Mouse (Mus musculus): ENCODE measurements around the gene Crygd. TPM values are rescaled to one million over a fixed set of nuclear protein-coding genes. Genes with fewer than 3 reads are reported as not detected.
A peak's percentile ranks its signal among the peaks of the same experiment; 100 is the strongest.
"Not testable (repeated sequence)": the region's sequence is repeated elsewhere in the genome, so short reads cannot be mapped to it uniquely, and the experiment has no call there.

Gene Crygd
- total RNA-seq, 2 experiments from 2014 or later, result not detected

DNA sequence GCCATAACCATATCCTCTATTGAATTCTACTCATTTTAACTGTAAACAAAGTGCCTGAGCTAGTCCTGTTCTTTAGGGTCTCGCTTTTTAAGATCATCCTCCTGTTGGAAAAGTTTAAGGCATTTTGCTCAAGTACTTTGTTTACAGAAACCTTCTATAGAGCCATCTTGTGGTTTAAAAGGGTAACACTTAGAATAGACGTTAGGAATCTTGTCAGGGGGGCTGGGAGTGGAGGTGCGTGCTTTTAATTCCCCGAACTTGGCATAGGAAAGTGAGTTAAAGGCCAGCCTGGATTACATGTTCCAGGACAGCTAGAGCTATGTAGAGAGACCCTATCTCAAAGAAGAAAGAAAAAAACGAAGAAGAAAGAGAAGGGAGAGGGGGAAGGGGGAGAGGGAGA, 12.4 kb upstream of the Crygd start:
- H3K4me3 ChIP-seq, result no peak overlapping the region
- H3K27ac ChIP-seq, result no peak overlapping the region
- intact Hi-C loops (cut with DNase I), result loop anchor here (2.0 kb wide), 1 partner anchor 29 kb away; no protein-coding TSS in a partner anchor
- peak; percentile 49 for TF ChIP-seq CTCF (IDR thresholded peaks at IDR 0.05)
- no peak for DNase-seq

- intact Hi-C loops (cut with DNase I), result no loop called here
- no peak within 1 kb of the TSS for H3K4me3 ChIP-seq
- TF ChIP-seq CTCF (IDR thresholded peaks at IDR 0.05), result no peak
- H3K27ac ChIP-seq, result no peak within 1 kb of the TSS
- no peak for DNase-seq
Measured at GRCm38 (mm10) chr1:65073589-65073988, 10.3 kb upstream of the Crygd start, which contains the start of gene Crygc. TSS of gene Crygc (minus strand) at chr1:65073689.

DNA sequence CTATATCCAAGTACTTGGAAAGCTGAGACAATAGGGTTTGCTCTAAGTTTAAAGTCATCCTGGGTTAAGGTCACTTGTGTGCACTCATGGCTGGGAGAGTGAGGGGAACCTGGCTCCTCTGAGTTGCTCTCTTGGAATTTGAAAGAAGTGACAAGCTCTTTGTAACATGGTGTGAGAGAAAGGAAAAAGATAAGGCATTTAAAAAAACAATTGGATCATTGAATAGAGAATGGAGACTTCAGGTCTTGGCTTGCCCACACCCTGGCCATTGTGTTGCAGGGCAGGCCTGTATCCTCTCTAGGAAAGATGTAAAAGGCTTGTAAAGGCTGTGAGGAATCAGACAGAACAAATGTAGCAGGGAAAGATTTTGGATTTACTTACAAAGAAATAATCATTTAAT, 4.6 kb upstream of the Crygd start:
- no peak for DNase-seq
- intact Hi-C loops (cut with DNase I), result no loop called here
- no peak overlapping the region for H3K4me3 ChIP-seq
- no peak overlapping the region for H3K27ac ChIP-seq
- TF ChIP-seq CTCF (IDR thresholded peaks at IDR 0.05), result no peak

- peak overlapping the region; percentile 58 for H3K27ac ChIP-seq
- intact Hi-C loops (cut with DNase I), result no loop called here
- no peak for TF ChIP-seq CTCF (IDR thresholded peaks at IDR 0.05)
- peak overlapping the region; percentile 23 for H3K4me3 ChIP-seq
- no peak for DNase-seq
Measured at GRCm38 (mm10) chr1:65064201-65064600, 949 bp upstream of the Crygd start.

- TF ChIP-seq CTCF (IDR thresholded peaks at IDR 0.05), result no peak
- DNase-seq, result no peak
- no peak overlapping the region for H3K4me3 ChIP-seq
- intact Hi-C loops (cut with DNase I), result no loop called here
- H3K27ac ChIP-seq, result no peak overlapping the region
Measured at GRCm38 (mm10) chr1:65052140-65052539, 11.1 kb downstream of the Crygd start.

DNA sequence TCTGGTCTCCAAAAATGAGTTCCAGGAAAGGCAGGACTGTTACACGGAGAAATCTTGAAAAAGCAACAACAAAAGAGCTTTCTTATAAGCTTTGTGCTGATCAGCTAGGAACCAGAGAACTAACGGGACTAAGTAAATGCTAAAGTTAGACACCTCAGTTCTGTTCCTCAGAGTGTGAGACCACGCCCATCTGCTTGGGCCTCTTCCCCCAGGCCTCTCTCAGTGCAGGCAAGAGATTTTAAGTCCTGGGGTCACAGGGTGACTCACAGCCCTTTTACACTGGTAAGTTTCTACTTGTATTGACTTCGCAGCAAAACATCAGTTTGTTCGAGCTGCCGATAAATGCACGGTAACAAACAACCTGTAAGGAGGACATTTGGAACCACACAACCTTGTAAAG, 11.6 kb downstream of the Crygd start:
- intact Hi-C loops (cut with DNase I), result no loop called here
- TF ChIP-seq CTCF (IDR thresholded peaks at IDR 0.05), result no peak
- H3K4me3 ChIP-seq, result no peak overlapping the region
- DNase-seq, result no peak
- H3K27ac ChIP-seq, result no peak overlapping the region

DNA sequence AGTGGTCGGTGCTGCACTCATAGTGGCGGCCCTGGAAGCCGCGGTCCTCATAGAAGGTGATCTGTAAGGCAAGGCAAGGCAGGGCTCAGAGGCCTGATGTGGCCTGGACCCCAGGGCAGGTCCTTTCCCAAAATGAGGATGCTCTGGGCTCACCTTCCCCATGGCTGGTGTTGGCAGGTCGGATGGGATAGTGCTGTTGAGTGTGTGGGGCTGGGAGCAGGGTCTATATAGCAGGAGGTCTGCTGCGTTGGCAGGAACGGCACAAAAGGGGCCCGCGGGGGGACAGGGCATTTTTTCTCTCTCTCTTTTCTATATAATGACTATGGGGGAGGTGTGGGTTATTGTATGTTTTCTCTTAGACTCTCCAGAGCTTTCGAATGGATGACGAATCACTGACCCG, 12.3 kb downstream of the Crygd start, which contains the start of gene Cryge:
Gene Cryge, minus strand, starts transcription at position 198 of the 400 bp plus-strand sequence.
- intact Hi-C loops (cut with DNase I); DNase-seq; H3K4me3 ChIP-seq; H3K27ac ChIP-seq: not testable (repeated sequence)

GRCm38 (mm10) chr1:65048781-65049180, 14.5 kb downstream of the Crygd start:
- Histone ChIP-seq H3K27ac (no peak overlapping the region), H3K4me3 (no peak overlapping the region)
- no peak for TF ChIP-seq CTCF (IDR thresholded peaks at IDR 0.05)
- peak; percentile 51 for DNase-seq
- intact Hi-C loops (cut with DNase I), result no loop called here

DNA sequence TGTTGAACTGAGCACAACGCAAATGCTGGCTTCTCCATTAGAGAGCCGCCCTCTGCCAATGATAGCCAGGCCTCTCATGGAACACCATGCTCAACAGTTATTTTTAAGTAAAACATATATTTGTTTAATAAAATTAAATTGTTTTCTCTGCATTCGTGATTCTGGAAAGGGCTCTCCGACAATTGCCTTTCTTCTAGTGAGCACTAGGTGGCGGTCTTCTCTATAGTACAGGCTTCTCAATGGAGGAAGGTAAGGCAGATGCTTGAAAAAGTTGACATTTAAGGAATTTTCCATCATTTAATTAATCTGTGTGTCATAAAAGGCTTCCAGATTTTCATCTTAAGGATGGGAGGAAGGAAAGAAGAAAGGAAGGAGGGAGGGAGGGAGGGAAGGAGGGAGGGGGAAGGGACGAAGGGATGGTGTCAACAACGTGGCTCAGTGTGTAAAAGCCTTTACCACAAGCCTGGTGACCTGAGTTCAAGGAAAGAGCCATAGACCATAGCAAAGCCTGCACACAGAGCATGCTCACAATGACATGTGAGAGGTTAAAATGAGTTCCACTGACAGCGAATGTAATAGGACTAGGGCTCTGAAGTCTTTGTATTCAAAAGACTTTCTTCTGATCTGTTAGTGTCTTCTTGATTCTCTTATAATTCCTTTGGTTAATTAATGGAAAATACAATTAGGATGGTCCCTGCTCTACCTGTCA, 16.7 kb downstream of the Crygd start:
- peak; percentile 86 for TF ChIP-seq CTCF (IDR thresholded peaks at IDR 0.05)
- intact Hi-C loops (cut with DNase I), result loop anchor here (2.0 kb wide), 2 partner anchors 28 to 132 kb away; no protein-coding TSS in a partner anchor
- H3K27ac ChIP-seq, result no peak overlapping the region
- no peak for DNase-seq
- H3K4me3 ChIP-seq, result no peak overlapping the region

DNA sequence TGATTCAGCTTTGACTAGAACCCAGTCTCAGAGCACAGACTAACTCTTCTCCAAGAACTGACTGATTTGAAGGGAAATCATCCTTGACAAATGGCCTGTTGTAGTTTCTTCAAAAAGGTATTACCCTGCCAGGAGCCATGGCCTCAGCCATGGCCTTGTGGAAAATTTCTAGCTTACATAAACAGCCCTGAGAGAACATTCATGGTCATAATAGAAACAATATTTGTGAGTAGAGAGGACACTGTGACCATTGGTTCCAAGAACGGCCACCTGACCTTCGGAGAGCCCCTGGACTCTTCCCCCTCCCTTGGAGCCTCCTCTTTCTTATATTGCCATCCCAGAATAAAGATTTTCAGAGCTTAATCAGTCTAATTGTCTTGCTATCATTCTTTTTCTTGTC, 19.8 kb downstream of the Crygd start:
- Histone ChIP-seq H3K4me3 (no peak overlapping the region), H3K27ac (no peak overlapping the region)
- intact Hi-C loops (cut with DNase I), result no loop called here
- DNase-seq, result no peak
- no peak for TF ChIP-seq CTCF (IDR thresholded peaks at IDR 0.05)

GRCm38 (mm10) chr1:65041837-65042236, 21.4 kb downstream of the Crygd start:
- intact Hi-C loops (cut with DNase I), result no loop called here
- H3K27ac ChIP-seq, result no peak overlapping the region
- no peak overlapping the region for H3K4me3 ChIP-seq
- no peak for DNase-seq
- TF ChIP-seq CTCF (IDR thresholded peaks at IDR 0.05), result no peak

- no peak overlapping the region for H3K27ac ChIP-seq
- TF ChIP-seq CTCF (IDR thresholded peaks at IDR 0.05), result no peak
- no peak for DNase-seq
- intact Hi-C loops (cut with DNase I), result no loop called here
- H3K4me3 ChIP-seq, result no peak overlapping the region
Measured at GRCm38 (mm10) chr1:65040806-65041205, 22.4 kb downstream of the Crygd start.

GRCm38 (mm10) chr1:65039679-65040078, 23.6 kb downstream of the Crygd start:
- TF ChIP-seq CTCF (IDR thresholded peaks at IDR 0.05), result no peak
- DNase-seq, result no peak
- intact Hi-C loops (cut with DNase I), result no loop called here
- Histone ChIP-seq H3K4me3 (no peak overlapping the region), H3K27ac (no peak overlapping the region)

- TF ChIP-seq CTCF (IDR thresholded peaks at IDR 0.05), result no peak
- H3K27ac ChIP-seq, result no peak overlapping the region
- intact Hi-C loops (cut with DNase I), result no loop called here
- no peak for DNase-seq
- H3K4me3 ChIP-seq, result no peak overlapping the region
Measured at GRCm38 (mm10) chr1:65037542-65037941, 25.7 kb downstream of the Crygd start.

Measured in gastrocnemius, adult 2 months (tissue).